Mouse (Mus musculus) liver, postnatal 0 days (tissue): ENCODE measurements at regions not wholly inside any gene's neighbourhood (a gene's known extent, or its start where the extent isn't known, plus 50 kb on each side); places are given as distances from the start of the nearest gene placed in this dataset.

Experiments used
- CTCF ChIP-seq: sonication (generic); IDR thresholded peaks from 2 replicates; pipeline ENCODE4 v1.5.1; 2016; ENCODE audit warnings: antibody characterized with exemption, low read depth
- EP300 ChIP-seq: IDR thresholded peaks from 2 replicates; pipeline ENCODE4 v1.6.1; 2016; ENCODE audit warnings: antibody characterized with exemption, low read depth, mild to moderate bottlenecking

DNA sequence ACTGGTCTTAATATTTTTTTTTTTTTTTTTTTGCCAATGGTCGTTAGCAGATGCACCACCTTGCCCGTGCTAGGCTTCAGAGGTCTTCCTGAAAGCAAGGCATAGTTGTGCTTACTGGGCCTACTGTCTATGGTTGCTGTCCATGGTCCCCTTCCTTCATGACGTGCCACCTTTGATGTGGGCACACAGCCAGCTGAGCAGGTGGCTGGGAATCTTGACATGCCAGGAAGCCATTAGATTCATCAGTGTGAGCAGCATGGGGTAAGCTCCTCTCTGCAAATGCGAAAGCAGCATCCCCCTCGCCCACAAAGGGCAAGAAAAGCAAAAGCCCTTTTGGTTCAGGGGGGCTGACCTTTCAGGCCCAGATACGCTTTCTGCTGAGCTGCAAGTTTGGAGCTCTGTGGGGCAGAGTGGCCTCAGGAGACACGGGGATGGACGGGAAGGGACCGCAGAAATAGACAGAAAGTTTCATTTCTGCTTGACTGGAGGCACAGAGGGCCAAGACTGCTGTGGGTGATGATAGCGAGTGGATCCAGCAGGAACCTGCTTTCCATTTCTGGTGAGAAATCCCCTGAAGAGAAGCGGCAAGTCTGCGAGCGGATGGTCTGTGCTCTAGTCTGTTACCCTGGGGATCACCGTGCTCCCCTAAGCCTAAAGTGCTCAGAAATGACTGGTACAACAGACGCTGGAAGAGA is 116.8 kb downstream of the Zfp326 start:
- no peak for TF ChIP-seq CTCF
- no peak for TF ChIP-seq EP300
